Mouse (Mus musculus) neural tube, embryonic 11.5 days (tissue): ENCODE results near the gene Hnrnph1. TPM values are rescaled to one million over a fixed set of nuclear protein-coding genes. Genes with fewer than 3 reads are reported as not detected.

Experiments
- ATAC-seq: fragments of 200-750 bp; cut with Nextera tagmentation; 2 replicates; pipeline ENCODE4 v1.8.0; 2017; ENCODE audit warnings: moderate number of reproducible peaks, mild to moderate bottlenecking, moderate TSS enrichment, moderate library complexity; ENCODE audit not compliant: insufficient read depth, low FRiP score, low TSS enrichment
- DNase-seq: peaks from one replicate; pipeline ENCODE4 v3.0.0-alpha.2; 2015; ENCODE audit warnings: low spot score
- H3K27ac ChIP-seq: fragments of 300-500 bp; sonication (generic); 2 replicates; pipeline ENCODE4 v1.5.1; 2014; ENCODE audit warnings: low read depth, mild to moderate bottlenecking, low read length
- H3K27me3 ChIP-seq: fragments of 300-500 bp; sonication (generic); 2 replicates; pipeline ENCODE4 v1.6.1; 2014; ENCODE audit warnings: mild to moderate bottlenecking, low read length, mixed read lengths; ENCODE audit not compliant: control insufficient read depth, insufficient read depth
- H3K36me3 ChIP-seq: fragments of 300-500 bp; sonication (generic); 2 replicates; pipeline ENCODE4 v1.6.1; 2014; ENCODE audit warnings: mild to moderate bottlenecking, low read length, moderate library complexity, mixed read lengths; ENCODE audit not compliant: control insufficient read depth, insufficient read depth
- H3K4me1 ChIP-seq: fragments of 300-500 bp; sonication (generic); 2 replicates; pipeline ENCODE4 v1.6.1; 2014; ENCODE audit warnings: low read length, mixed read lengths; ENCODE audit not compliant: control insufficient read depth, insufficient read depth
- H3K4me2 ChIP-seq: fragments of 300-500 bp; sonication (generic); 2 replicates; pipeline ENCODE4 v1.6.1; 2014; ENCODE audit warnings: low read depth, mild to moderate bottlenecking, moderate library complexity
- H3K4me3 ChIP-seq: fragments of 300-500 bp; sonication (generic); 2 replicates; pipeline ENCODE4 v1.5.1; 2014; ENCODE audit warnings: low read depth, low read length
- H3K9ac ChIP-seq: fragments of 300-500 bp; sonication (generic); 2 replicates; pipeline ENCODE4 v1.6.1; 2014; ENCODE audit warnings: mild to moderate bottlenecking, low read length
- H3K9me3 ChIP-seq: fragments of 300-500 bp; sonication (generic); 2 replicates; pipeline ENCODE4 v1.6.1; 2016; ENCODE audit warnings: low read length; ENCODE audit not compliant: control insufficient read depth
- WGBS: fragments of 180-500 bp; shearing (Covaris S2); extraction: QIAGEN DNeasy Blood & Tissue Kit; methylation state at CpG from one replicate; pipeline ENCODE4 v1.1.7; 2014; 5-methylcytosine and 5-hydroxymethylcytosine counted together
- polyA plus RNA-seq: library from polyadenylated mRNA; unstranded; fragments of >200 nt; fragmentation: Nextera tagmentation; extraction: Ambion mirVana; gene quantifications from 2 replicates; pipeline ENCODE4 v1.2.1, GENCODE M21; 2014

The Hnrnph1 gene
- polyA plus RNA-seq: 840 and 876 TPM in 2 replicates

GRCm38 (mm10) chr11:50376911-50377891, at the start of gene Hnrnph1:
Hnrnph1 (plus strand) TSS chr11:50376990.
- Histone ChIP-seq H3K27ac (peak within 1 kb of the TSS; percentile 95), H3K4me2 (peak within 1 kb of the TSS; percentile 62), H3K9ac (peak within 1 kb of the TSS; percentile 93), H3K4me3 (peak within 1 kb of the TSS; percentile 89), H3K9me3 (no peaks in the 10 kb centered on the region), H3K4me1 (peaks cover 13% of the 10 kb centered on the region), H3K36me3 (peaks cover 5% of the 10 kb centered on the region), H3K27me3 (no peaks in the 10 kb centered on the region)
- ATAC-seq (peak; percentile 89), DNase-seq (peak; percentile 98)
- under 1% methylated on average over 76 of the region's 76 CpGs for WGBS

GRCm38 (mm10) chr11:50328075-50328625, 48.6 kb upstream of the Hnrnph1 start:
- no peak overlapping the region for H3K4me2 ChIP-seq
- H3K27me3 ChIP-seq: no peaks in the 10 kb centered on the region
- DNase-seq (no peak), ATAC-seq (no peak)
- WGBS: 94% methylated on average over 3 of the region's 3 CpGs
- no peak overlapping the region for H3K9ac ChIP-seq
- peaks cover 7% of the 10 kb centered on the region for H3K4me1 ChIP-seq
- no peak overlapping the region for H3K27ac ChIP-seq
- H3K9me3 ChIP-seq: no peaks in the 10 kb centered on the region
- H3K4me3 ChIP-seq: no peak overlapping the region
- no peaks in the 10 kb centered on the region for H3K36me3 ChIP-seq

- Histone ChIP-seq H3K9me3 (no peaks in the 10 kb centered on the region), H3K4me2 (no peak overlapping the region), H3K27ac (no peak overlapping the region), H3K4me3 (no peak overlapping the region), H3K27me3 (no peaks in the 10 kb centered on the region), H3K36me3 (no peaks in the 10 kb centered on the region), H3K9ac (no peak overlapping the region), H3K4me1 (peaks cover under 1% of the 10 kb centered on the region)
- DNase-seq (no peak), ATAC-seq (no peak)
- WGBS: 92% methylated on average over 1 of the region's 1 CpGs
Observed at GRCm38 (mm10) chr11:50329378-50329777, 47.4 kb upstream of the Hnrnph1 start.

- Histone ChIP-seq H3K9me3 (no peaks in the 10 kb centered on the region), H3K27me3 (no peaks in the 10 kb centered on the region), H3K27ac (no peak overlapping the region), H3K4me1 (no peaks in the 10 kb centered on the region), H3K36me3 (no peaks in the 10 kb centered on the region), H3K4me3 (no peak overlapping the region), H3K4me2 (no peak overlapping the region), H3K9ac (no peak overlapping the region)
- WGBS: 89% methylated on average over 3 of the region's 3 CpGs
- no peak for ATAC-seq
- no peak for DNase-seq
Observed at GRCm38 (mm10) chr11:50333181-50333580, 43.6 kb upstream of the Hnrnph1 start.

- Histone ChIP-seq H3K36me3 (no peaks in the 10 kb centered on the region), H3K27ac (no peak overlapping the region), H3K4me2 (no peak overlapping the region), H3K9ac (no peak overlapping the region), H3K27me3 (no peaks in the 10 kb centered on the region), H3K9me3 (no peaks in the 10 kb centered on the region), H3K4me1 (no peaks in the 10 kb centered on the region), H3K4me3 (no peak overlapping the region)
- 50% methylated on average over 1 of the region's 1 CpGs for WGBS
- DNase-seq (no peak), ATAC-seq (no peak)
Observed at GRCm38 (mm10) chr11:50336126-50336525, 40.7 kb upstream of the Hnrnph1 start.

- DNase-seq (no peak), ATAC-seq (no peak)
- no peak overlapping the region for H3K9ac ChIP-seq
- H3K9me3 ChIP-seq: no peaks in the 10 kb centered on the region
- H3K4me3 ChIP-seq: no peak overlapping the region
- H3K36me3 ChIP-seq: no peaks in the 10 kb centered on the region
- H3K27me3 ChIP-seq: no peaks in the 10 kb centered on the region
- 83% methylated on average over 4 of the region's 4 CpGs for WGBS
- H3K4me2 ChIP-seq: no peak overlapping the region
- no peaks in the 10 kb centered on the region for H3K4me1 ChIP-seq
- no peak overlapping the region for H3K27ac ChIP-seq
Observed at GRCm38 (mm10) chr11:50336891-50337290, 39.9 kb upstream of the Hnrnph1 start.

GRCm38 (mm10) chr11:50345486-50345885, 31.3 kb upstream of the Hnrnph1 start:
- Histone ChIP-seq H3K9ac (no peak overlapping the region), H3K4me1 (no peaks in the 10 kb centered on the region), H3K27me3 (no peaks in the 10 kb centered on the region), H3K36me3 (no peaks in the 10 kb centered on the region), H3K9me3 (no peaks in the 10 kb centered on the region), H3K27ac (no peak overlapping the region), H3K4me3 (no peak overlapping the region), H3K4me2 (no peak overlapping the region)
- 77% methylated on average over 4 of the region's 4 CpGs for WGBS
- ATAC-seq (no peak), DNase-seq (no peak)

- Histone ChIP-seq H3K4me3 (no peak overlapping the region), H3K27me3 (no peaks in the 10 kb centered on the region), H3K36me3 (no peaks in the 10 kb centered on the region), H3K9ac (no peak overlapping the region), H3K4me2 (no peak overlapping the region), H3K4me1 (no peaks in the 10 kb centered on the region), H3K9me3 (no peaks in the 10 kb centered on the region), H3K27ac (no peak overlapping the region)
- DNase-seq (no peak), ATAC-seq (no peak)
- WGBS: 92% methylated on average over 9 of the region's 9 CpGs
Observed at GRCm38 (mm10) chr11:50346256-50347032, 30.3 kb upstream of the Hnrnph1 start.
